Mouse (Mus musculus): ENCODE measurements around the gene Taar7f.
"Not testable (repeated sequence)": the region's sequence is repeated elsewhere in the genome, so short reads cannot be mapped to it uniquely, and the experiment has no call there.

Gene Taar7f

GRCm38 (mm10) chr10:24049210-24049609, at the start of gene Taar7f:
Gene Taar7f (plus strand): TSS chr10:24049510.
- DNase-seq (ENCODE audit: low read depth, low spot score), result no peak

DNA sequence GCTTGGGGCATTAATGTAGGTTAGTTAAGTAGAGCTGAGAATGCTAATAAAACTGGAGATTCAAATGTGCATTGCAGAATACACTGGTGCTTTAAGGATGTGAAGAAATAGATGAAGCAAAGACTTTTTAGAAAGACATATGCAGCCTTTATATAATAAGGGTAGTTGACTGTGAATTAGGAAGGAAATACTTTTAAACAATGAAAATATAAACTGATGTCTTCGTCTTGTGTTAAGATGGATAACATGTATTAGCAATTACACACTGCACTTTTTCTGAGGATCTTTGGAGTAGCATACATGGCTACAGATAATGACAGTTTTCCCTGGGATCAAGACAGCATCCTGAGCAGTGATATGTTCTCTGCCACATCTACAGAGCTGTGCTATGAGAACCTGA, 49.7 kb upstream of the Taar7f start, which contains the start of gene Taar7b:
TSS of gene Taar7b (plus strand) at position 301 of the 400 bp plus-strand sequence.
- no peak for DNase-seq (ENCODE audit: low read depth, low spot score)

DNA sequence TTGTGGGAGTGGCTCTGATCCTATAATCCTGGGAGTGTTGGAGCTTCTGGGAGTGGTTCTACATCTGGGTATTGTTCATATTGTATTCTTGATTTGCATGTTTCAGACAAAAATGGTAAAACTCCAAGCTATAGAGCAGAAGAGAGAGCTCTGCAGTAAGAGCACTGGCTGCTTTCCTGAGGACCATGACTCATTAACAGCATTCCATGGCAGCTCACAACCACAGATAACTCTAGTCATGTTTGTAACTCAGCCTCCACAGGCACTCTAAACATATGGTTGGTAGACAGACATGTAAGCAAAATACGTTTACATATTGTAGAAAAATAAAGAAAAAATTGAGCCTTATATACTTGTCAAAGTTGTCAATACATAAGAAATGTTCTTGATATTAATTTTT, 42.9 kb upstream of the Taar7f start:
- no peak for DNase-seq (ENCODE audit: low read depth, low spot score)

DNA sequence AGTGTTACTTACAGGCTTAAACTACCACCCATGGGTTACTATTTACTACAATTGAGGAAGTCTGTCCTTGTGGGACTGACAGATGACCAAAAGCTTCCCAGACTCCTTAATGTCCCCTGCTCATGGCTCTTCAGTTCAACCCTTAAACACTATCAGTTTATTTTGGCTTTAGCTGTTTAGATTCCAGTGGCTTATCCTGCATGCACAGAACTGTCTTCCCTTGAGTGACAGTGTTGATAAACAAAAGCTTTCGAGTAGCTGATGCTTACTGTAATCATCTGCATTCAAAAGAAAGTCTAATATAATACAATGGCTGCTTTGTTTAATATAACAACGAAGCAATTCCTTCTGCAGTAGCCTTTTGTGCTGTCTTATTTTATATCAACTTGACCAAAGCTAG, 42.3 kb upstream of the Taar7f start:
- no peak for DNase-seq (ENCODE audit: low read depth, low spot score)

- DNase-seq (ENCODE audit: low read depth, low spot score), result no peak
These were observed 41.2 kb upstream of the Taar7f start for GRCm38 (mm10) chr10:24008143-24008542.

- no peak for DNase-seq (ENCODE audit: low read depth, low spot score)
These were observed 22.4 kb upstream of the Taar7f start, which contains the start of gene Taar7d for GRCm38 (mm10) chr10:24026922-24027321. Gene Taar7d (plus strand): TSS chr10:24027222.

- DNase-seq (ENCODE audit: low read depth, low spot score), result no peak
These were observed 18.0 kb upstream of the Taar7f start for GRCm38 (mm10) chr10:24031347-24031746.

DNA sequence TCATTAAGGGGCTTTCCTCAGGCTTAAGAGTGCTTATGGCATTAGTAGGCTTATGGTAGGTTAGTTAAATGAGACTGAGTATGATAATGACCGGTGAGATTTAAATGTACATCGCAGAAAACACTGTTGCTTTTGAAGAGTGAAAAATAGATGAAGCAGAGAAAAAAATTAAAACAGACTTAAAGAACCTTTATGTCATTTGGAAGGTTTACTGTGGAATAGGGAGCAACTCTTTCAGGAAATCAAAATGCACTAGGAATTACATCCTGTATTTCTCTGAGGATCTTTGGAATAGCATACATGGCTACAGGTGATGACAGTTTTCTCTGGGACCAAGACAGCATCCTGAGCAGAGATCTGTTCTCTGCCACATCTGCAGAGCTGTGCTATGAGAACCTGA, 12.0 kb upstream of the Taar7f start, which contains the start of gene Taar7e:
TSS of gene Taar7e (plus strand) at position 301 of the 400 bp plus-strand sequence.
- no peak for DNase-seq (ENCODE audit: low read depth, low spot score)

GRCm38 (mm10) chr10:24040120-24040869, 9.0 kb upstream of the Taar7f start:
- no peak for DNase-seq (ENCODE audit: low read depth, low spot score)

DNA sequence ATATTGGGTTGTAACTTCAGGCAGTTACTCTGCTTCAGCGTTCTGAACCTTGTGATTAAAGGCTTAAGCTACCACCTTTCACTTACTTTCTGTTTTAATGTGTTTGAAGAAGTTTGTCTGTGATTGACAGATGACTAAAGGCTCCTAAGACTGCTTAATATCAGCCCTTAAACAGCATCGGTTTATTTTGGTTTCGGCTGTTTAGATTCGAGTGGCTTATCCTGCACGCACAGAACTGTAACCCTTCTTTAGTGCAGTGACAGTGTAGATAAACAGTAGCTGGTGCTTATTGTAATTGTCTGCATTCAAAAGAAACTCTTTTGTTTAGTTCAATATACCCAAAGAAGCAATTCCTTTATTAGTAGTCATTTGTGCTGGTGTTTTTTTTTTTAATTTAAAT, 2.7 kb downstream of the Taar7f start:
- DNase-seq (ENCODE audit: low read depth, low spot score), result no peak

DNA sequence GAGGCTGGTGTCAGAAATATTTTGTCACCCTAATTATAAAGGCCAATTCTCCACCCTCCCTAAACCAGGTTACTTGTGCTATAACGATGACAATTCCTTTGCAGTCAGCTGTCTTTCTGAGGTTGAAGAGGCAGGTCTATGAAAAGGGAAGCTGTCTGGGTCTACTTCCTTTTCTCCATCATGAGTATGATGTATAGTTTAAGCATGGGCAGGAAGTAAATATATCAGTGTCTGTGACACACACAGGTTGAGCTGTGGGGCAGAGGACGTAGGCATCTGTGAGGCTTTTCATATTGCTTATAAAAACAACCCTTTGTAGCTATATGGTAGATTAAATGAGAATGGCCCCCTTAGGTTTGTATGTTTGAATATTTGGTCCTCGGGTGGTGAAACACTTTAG, 9.7 kb downstream of the Taar7f start:
- DNase-seq (ENCODE audit: low read depth, low spot score), result no peak

- DNase-seq (ENCODE audit: low read depth, low spot score), result not testable (repeated sequence)
These were observed 25.4 kb downstream of the Taar7f start for GRCm38 (mm10) chr10:24074751-24075150.

DNA sequence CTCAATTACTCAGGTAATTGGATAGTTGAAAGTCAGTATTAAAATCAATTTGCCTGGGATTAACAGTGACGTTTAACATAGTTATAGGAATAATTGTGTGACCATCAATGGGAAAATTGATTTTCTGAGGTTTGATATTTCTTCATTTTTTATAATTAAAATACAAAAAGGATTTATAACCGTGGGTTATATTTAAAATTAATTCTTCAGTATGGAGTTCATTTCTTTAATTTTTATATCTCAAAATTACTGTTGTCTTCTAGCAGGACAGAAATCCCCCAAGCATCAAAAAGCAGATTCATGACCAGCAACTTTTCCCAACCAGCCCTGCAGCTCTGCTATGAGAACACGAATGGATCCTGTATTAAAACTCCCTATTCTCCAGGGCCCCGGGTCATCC, 26.9 kb downstream of the Taar7f start, which contains the start of gene Taar8a:
TSS of gene Taar8a (plus strand) at position 301 of the 400 bp plus-strand sequence.
- DNase-seq (ENCODE audit: low read depth, low spot score), result not testable (repeated sequence)

DNA sequence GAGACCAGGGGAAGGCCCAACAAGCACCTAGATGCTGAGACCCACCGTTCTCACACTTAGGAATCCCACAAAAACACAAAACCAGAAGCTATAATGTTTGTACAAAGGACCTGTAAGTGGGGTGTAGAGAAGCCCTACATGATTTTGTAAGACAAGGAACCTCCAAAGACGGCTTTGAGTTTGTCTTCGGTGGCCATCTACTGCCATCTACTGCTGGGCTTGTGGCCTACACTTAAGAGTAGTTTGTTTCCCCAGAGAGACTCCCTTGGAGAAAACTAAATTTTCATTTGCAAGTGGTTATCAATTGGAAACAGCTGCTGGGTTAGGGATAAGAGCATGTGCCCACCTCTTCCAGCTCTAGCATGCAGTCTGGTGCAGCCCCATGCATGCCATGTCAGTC, 30.9 kb downstream of the Taar7f start:
- peak; percentile 50 for DNase-seq (ENCODE audit: low read depth, low spot score)

GRCm38 (mm10) chr10:24085936-24086335, 36.6 kb downstream of the Taar7f start:
- DNase-seq (ENCODE audit: low read depth, low spot score), result peak; percentile 14

GRCm38 (mm10) chr10:24086555-24086954, 37.2 kb downstream of the Taar7f start:
- no peak for DNase-seq (ENCODE audit: low read depth, low spot score)

- no peak for DNase-seq (ENCODE audit: low read depth, low spot score)
These were observed 37.9 kb downstream of the Taar7f start for GRCm38 (mm10) chr10:24087168-24087567.

DNA sequence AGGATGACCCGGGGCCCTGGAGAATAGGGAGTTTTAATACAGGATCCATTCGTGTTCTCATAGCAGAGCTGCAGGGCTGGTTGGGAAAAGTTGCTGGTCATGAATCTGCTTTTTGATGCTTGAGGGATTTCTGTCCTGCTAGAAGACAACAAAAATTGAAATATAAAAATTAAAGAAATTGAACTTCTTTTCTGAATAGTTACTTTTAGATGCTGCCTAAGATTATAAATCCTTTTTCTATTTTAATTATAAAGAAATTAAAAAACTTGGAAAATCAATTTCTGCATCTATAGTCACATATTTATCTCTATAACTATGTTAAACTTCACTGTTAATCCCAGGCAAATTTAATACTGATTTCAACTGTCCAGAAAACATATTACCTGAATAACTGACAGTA, 42.9 kb downstream of the Taar7f start, which contains the start of gene Taar8b:
TSS of gene Taar8b (minus strand) at position 101 of the 400 bp plus-strand sequence.
- no peak for DNase-seq (ENCODE audit: low read depth, low spot score)

- not testable (repeated sequence) for DNase-seq (ENCODE audit: low read depth, low spot score)
These were observed 47.7 kb downstream of the Taar7f start for GRCm38 (mm10) chr10:24097010-24097409.
